Mouse (Mus musculus) CD4-positive helper T cell, adult 2 months (primary cell): ENCODE measurements at regions not wholly inside any gene's neighbourhood (a gene's known extent, or its start where the extent isn't known, plus 50 kb on each side); places are given as distances from the start of the nearest gene placed in this dataset.

Experiments
- DNase-seq: peaks from one replicate; pipeline ENCODE4 v3.0.0-alpha.2; 2012; ENCODE audit warnings: low read depth, missing footprints, low spot score

GRCm38 (mm10) chrX:142540264-142540663 is 140.9 kb upstream of the Tmem164 start:
- peak; percentile 31 for DNase-seq

GRCm38 (mm10) chrX:142552196-142552595 is 129.0 kb upstream of the Tmem164 start:
- no peak for DNase-seq

DNA sequence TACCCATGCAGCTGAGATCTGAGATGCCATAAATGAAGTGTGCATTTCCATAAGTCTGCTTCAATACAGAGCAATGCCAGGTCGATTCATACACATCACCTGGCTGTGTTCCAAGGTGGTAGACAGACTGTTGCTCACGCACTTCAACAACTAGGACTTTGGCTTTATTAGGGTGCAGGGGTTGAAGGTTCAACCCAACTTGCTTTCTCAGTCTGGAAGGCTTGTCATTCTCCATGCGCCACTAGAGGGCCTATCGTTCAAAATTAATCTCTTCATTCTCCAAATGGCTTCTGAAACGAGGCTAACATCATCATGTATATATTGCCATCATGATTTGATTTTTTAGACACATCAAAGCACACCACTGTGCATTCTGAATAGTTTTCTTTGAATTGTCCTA is 127.0 kb upstream of the Tmem164 start:
- peak; percentile 24 for DNase-seq

- DNase-seq, result no peak
Measured at GRCm38 (mm10) chrX:142557496-142557895, 123.7 kb upstream of the Tmem164 start.

DNA sequence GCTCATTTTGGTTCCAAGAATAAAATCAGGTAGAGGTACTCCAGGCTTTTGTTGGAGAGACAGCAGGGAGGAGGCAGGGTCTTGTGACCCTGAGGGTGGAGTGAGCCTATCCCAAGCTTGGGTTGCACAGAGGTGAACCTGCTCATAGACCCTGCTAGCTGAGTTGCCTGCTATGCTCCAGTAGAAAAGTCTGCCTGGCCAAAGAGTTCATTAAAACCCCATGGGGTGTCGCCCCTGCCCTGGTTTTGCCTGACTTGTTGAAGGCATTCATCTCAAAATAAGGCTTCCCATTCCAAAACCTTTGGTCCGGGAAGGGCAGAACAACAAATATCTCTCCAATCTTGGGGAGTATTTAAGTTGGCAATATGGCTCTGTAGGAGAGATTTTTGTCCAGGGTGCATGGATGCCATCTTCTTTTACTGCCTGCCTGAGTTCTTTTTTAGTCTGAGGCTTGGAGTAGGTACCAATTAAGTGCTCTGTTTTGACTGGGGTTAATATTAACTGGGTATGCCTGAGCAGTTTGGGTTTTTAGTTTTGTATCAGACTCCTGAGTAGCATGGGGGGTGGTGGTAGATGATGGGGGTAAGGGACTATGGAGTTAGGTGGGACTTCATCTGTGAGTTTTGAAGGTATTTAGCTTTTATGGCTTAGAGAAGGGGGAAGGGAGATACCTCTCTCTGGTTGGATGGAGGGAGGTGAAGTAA is 120.8 kb upstream of the Tmem164 start:
- DNase-seq, result no peak

DNA sequence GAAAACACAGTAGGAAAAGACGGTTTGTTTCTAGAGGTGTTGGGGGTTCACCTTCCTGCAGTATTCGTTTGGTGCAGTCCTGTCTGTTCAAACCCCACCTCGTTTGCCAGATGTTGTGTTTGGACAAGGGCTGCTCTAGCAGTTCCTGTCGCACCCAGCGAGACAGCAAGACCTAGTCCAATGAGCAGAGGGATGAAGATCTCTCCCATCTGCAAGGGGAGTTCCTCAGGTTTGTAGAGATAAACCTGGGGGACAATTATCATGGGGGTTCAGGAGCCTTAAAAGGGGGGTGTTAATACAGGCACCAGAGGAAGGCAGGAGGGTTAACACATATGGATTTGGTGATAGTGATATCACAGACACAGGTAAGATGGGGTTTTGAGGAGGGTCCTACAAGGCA is 119.4 kb upstream of the Tmem164 start:
- no peak for DNase-seq

GRCm38 (mm10) chrX:142564186-142564585 is 117.0 kb upstream of the Tmem164 start:
- no peak for DNase-seq

GRCm38 (mm10) chrX:142571772-142572171 is 109.4 kb upstream of the Tmem164 start:
- DNase-seq, result no peak

- DNase-seq, result no peak
Measured at GRCm38 (mm10) chrX:142574022-142574421, 107.2 kb upstream of the Tmem164 start.

DNA sequence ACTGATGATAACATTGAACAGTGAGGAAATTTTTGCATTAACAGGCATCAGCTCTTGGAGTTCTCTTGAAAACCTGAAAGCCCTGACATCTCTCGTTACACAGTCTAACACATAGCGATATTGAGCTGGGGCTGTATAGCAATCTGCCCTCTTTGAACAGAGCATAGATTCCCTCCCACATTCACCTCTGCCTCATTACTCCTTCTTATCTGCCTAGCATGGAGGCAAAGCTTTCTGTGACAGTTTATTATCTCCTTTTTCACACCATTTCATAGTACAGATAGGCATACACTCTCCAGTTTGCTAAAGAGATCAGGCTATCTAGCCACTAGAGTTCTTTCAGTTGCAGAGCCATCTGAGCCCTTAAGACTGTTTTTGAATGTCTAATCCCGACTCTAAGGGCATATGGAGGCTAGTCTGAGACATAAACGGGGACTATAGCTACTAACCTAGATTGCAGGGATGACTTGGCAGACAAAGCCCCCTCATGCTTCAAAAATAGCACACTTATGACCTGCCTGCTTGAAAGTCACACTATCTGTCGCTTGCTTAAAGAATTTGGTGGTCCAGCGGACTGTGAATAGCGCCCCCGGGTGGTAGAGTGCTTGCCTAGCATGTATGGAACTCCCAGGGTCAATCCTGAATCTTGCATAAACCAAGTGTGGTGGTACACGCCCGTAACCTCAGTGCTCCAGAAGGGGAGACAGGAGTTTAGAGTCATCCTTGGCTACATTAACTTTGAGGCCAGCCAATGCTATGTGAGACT is 106.1 kb upstream of the Tmem164 start:
- no peak for DNase-seq

GRCm38 (mm10) chrX:142576127-142576526 is 105.1 kb upstream of the Tmem164 start:
- DNase-seq, result no peak

GRCm38 (mm10) chrX:142577449-142578081 is 103.6 kb upstream of the Tmem164 start:
- no peak for DNase-seq

DNA sequence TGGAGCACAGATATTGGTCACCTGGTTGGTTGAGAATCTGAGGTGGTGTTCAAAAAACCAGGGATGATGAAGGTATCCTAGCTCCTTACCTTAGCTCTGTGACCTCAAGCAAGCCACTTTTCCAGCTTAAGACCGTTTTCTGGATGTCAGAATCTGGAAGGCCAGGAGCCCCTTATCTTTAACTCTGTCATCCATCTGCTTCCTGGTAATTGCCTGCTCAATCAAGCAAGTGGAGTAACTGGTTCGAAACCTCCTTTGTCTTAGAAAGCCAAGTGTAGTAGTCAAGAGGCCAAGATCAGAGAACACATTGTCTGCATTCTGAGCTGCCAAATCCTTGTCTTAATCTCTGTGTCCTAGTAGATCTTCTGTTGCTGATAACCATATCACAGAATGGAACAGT is 95.9 kb upstream of the Tmem164 start:
- DNase-seq, result no peak

DNA sequence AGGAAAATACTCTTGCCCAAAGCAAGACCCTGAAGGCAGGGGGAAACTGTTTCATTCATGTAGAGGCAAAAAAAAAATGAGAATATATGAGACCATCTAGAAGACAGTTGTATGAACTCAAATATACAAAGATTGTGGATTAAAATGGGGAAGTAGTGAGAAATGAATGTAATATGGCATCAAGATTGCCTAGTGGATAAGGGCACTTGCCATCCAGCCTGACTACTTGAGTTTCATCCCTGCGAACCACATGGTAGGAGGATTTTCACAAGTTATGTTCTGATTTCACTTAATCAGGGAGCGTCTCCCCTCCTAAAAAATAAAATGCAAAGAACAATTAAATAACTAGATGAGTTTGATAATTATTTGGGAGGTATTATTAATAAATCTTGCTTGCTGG is 81.8 kb upstream of the Tmem164 start:
- DNase-seq, result no peak

- no peak for DNase-seq
Measured at GRCm38 (mm10) chrX:142600782-142601181, 80.4 kb upstream of the Tmem164 start.

GRCm38 (mm10) chrX:142605088-142605487 is 76.1 kb upstream of the Tmem164 start:
- DNase-seq, result no peak

- no peak for DNase-seq
Measured at GRCm38 (mm10) chrX:142606595-142607205, 74.5 kb upstream of the Tmem164 start.

- DNase-seq, result no peak
Measured at GRCm38 (mm10) chrX:142616189-142616872, 64.9 kb upstream of the Tmem164 start.

DNA sequence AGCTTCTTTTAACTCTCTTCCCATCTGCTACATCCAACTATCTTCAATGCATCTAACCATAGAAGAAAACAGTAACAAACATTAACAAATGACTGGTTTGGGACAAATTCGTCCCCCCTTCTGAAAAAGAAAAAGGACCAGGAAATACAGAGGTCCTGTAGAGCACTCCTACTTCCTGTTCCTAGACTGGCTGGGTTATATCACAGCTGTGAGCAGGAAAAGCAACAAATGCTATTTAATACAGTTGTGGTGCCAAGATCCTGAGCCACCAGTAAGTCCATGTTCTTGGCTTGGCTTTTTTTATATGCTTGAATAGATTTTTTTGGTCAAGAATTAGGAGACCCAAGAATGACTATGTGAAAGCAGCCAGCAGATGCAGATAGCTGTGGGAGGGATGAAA is 62.8 kb upstream of the Tmem164 start:
- DNase-seq, result no peak

DNA sequence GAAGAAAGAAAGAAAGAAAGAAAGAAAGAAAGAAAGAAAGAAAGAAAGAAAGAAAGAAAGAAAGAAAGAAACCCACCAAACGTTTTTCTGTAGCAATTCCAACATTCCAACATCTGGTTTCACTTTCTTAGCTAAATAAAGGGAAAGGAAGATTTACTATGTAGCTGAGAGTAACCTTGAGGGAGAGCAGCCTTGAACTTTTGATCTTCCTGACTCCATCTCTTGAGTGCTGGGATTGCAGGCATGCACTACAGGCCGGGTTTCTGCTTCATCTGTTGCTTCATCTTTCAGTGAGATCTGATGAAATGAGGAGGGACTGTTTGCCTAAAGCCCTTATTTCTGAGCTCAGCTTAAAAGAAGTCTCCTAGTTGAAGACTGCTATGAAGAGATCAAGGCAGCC is 57.8 kb upstream of the Tmem164 start:
- no peak for DNase-seq

- no peak for DNase-seq
Measured at GRCm38 (mm10) chrX:142623882-142624281, 57.3 kb upstream of the Tmem164 start.
